Mouse (Mus musculus) lung, adult 2 months (tissue): ENCODE results near the gene Rplp0.

Source experiments
- CTCF ChIP-seq: fragments of 200-500 bp; IDR thresholded peaks from 2 replicates; pipeline ENCODE4 v1.5.1; 2011; ENCODE audit warnings: mild to moderate bottlenecking, low read length, control low read depth; ENCODE audit not compliant: insufficient read depth
- POLR2A ChIP-seq: fragments of 200-500 bp; IDR thresholded peaks from 2 replicates; pipeline ENCODE4 v1.6.1; 2011; ENCODE audit warnings: low read depth, mild to moderate bottlenecking, control low read depth, low read length, borderline replicate concordance; ENCODE audit errors: extremely low read depth

GRCm38 (mm10) chr5:115611566-115611965 is 52.3 kb downstream of the Rplp0 start:
- TF ChIP-seq CTCF (no peak), POLR2A (no peak)
